Mouse (Mus musculus) brain, adult 2 months (tissue): Measurements from ENCODE around the gene Nubp1.

Experiments
- DNase-seq: peaks from one replicate; pipeline ENCODE4 v3.0.0; 2011; ENCODE audit warnings: low read depth, low spot score

The Nubp1 gene

GRCm38 (mm10) chr16:10467391-10468107 is 55.8 kb downstream of the Nubp1 start:
- no peak for DNase-seq

- peak; percentile 65 for DNase-seq
Observed at GRCm38 (mm10) chr16:10468201-10468600, 56.5 kb downstream of the Nubp1 start.

- no peak for DNase-seq
Observed at GRCm38 (mm10) chr16:10471950-10472349, 60.2 kb downstream of the Nubp1 start.
